Mouse (Mus musculus) cerebral cortex, adult 2 months (tissue): Measurements from ENCODE around the gene Gm10203.

Source experiments
- WGBS: fragments of 180-500 bp; shearing (Covaris S2); methylation state at CpG from one replicate; pipeline ENCODE4 v1.1.7; 2018; 5-methylcytosine and 5-hydroxymethylcytosine counted together

The Gm10203 gene

GRCm38 (mm10) chr6:149137936-149138335, 8.0 kb downstream of the Gm10203 start:
- 91% methylated on average over 2 of the region's 2 CpGs for WGBS

GRCm38 (mm10) chr6:149139011-149139410, 9.0 kb downstream of the Gm10203 start:
- 88% methylated on average over 3 of the region's 3 CpGs for WGBS

GRCm38 (mm10) chr6:149139471-149139870, 9.5 kb downstream of the Gm10203 start, which contains the start of gene Etfbkmt:
TSS of gene Etfbkmt (plus strand) at chr6:149139849.
- 81% methylated on average over 1 of the region's 1 CpGs for WGBS

GRCm38 (mm10) chr6:149141393-149142173, 11.6 kb downstream of the Gm10203 start:
- WGBS: 4% methylated on average over 36 of the region's 36 CpGs

GRCm38 (mm10) chr6:149145143-149145542, 15.2 kb downstream of the Gm10203 start:
- WGBS: 100% methylated on average over 1 of the region's 1 CpGs

- 93% methylated on average over 7 of the region's 7 CpGs for WGBS
These were observed 18.7 kb downstream of the Gm10203 start for GRCm38 (mm10) chr6:149148436-149149229.

GRCm38 (mm10) chr6:149152119-149152518, 22.1 kb downstream of the Gm10203 start:
- 93% methylated on average over 2 of the region's 2 CpGs for WGBS

- WGBS: 59% methylated on average over 6 of the region's 6 CpGs
These were observed 23.6 kb downstream of the Gm10203 start for GRCm38 (mm10) chr6:149153473-149154115.

- WGBS: 44% methylated on average over 8 of the region's 8 CpGs
These were observed 24.4 kb downstream of the Gm10203 start for GRCm38 (mm10) chr6:149154116-149155030.

- 80% methylated on average over 3 of the region's 3 CpGs for WGBS
These were observed 25.3 kb downstream of the Gm10203 start for GRCm38 (mm10) chr6:149155031-149155841.

GRCm38 (mm10) chr6:149167038-149167437, 37.1 kb downstream of the Gm10203 start:
- 87% methylated on average over 3 of the region's 4 CpGs for WGBS

GRCm38 (mm10) chr6:149167672-149168071, 37.7 kb downstream of the Gm10203 start:
- 100% methylated on average over 1 of the region's 1 CpGs for WGBS

- 97% methylated on average over 2 of the region's 2 CpGs for WGBS
These were observed 38.5 kb downstream of the Gm10203 start for GRCm38 (mm10) chr6:149168436-149168835.

GRCm38 (mm10) chr6:149169965-149170364, 40.0 kb downstream of the Gm10203 start:
- 96% methylated on average over 4 of the region's 4 CpGs for WGBS

GRCm38 (mm10) chr6:149173831-149174625, 44.1 kb downstream of the Gm10203 start:
- 84% methylated on average over 4 of the region's 4 CpGs for WGBS

- WGBS: 68% methylated on average over 3 of the region's 3 CpGs
These were observed 45.1 kb downstream of the Gm10203 start for GRCm38 (mm10) chr6:149174932-149175570.
